Mouse (Mus musculus) CH12F3 (cell line): ENCODE results near the gene AW822073.
"Not testable (repeated sequence)": the region's sequence is repeated elsewhere in the genome, so short reads cannot be mapped to it uniquely, and the experiment has no call there.

Source experiments
- in situ Hi-C: fragments of 300-500 bp; cut with MboI; formaldehyde crosslinking; loops from 2 replicates; pipeline ENCODE4 v1.14.3; 2020; ENCODE audit warnings: low sequenced_read_pairs

The AW822073 gene

DNA sequence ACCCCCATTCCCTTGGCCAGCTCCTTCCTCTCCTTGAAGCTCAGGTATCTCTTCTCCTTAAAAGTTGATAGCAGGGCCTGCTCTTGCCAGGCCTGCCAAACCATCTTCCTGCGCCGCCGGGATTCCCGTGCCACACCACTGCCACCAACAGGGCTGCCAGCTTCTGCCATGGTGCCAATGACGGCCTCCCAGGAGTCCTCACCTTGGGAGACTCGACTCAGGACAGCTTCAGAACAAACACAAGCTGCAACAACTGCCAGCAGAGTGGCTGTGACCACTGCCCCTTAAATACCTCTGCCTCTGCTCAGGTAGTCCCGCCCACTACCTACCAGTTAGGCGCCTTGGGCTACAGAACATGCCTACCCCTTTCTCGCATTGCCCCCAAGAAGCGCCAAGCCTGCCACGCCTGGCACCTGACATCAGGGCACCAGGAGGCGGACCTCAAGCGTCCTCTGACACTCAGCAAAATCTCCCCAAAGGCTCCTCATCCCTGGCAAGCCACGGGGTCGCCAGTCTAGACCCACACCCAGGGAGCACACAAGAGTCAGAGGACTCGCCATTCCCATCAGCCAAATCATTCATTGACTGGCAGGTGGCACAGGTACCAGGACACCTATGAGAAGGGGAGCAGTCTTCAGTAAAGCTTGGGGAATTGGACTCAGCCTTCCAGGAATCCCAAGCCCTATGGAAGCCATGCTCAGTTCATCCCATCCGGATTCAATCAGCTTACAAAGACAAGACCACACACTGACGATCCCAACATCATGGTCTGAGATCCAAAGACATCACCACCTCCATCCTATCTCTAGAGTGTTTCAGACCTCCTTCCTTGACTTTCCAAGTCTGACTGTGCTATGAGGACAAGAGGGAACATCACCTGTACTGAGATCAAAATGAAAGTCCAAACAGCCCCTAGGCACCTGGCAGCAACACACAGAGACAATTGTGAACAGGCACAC, at the start of gene AW822073:
Gene AW822073, minus strand, starts transcription at position 104 of the 959 bp plus-strand sequence.
- in situ Hi-C loops, result not testable (repeated sequence)

- in situ Hi-C loops, result no loop called here
These were observed 33.7 kb upstream of the AW822073 start for GRCm38 (mm10) chr10:58258466-58258865.

- in situ Hi-C loops, result no loop called here
These were observed 31.2 kb upstream of the AW822073 start for GRCm38 (mm10) chr10:58255954-58256353.

GRCm38 (mm10) chr10:58255213-58255892, 30.6 kb upstream of the AW822073 start, which contains the start of gene Gcc2:
Gene Gcc2, plus strand, starts transcription at chr10:58255497.
- in situ Hi-C loops, result no loop called here

DNA sequence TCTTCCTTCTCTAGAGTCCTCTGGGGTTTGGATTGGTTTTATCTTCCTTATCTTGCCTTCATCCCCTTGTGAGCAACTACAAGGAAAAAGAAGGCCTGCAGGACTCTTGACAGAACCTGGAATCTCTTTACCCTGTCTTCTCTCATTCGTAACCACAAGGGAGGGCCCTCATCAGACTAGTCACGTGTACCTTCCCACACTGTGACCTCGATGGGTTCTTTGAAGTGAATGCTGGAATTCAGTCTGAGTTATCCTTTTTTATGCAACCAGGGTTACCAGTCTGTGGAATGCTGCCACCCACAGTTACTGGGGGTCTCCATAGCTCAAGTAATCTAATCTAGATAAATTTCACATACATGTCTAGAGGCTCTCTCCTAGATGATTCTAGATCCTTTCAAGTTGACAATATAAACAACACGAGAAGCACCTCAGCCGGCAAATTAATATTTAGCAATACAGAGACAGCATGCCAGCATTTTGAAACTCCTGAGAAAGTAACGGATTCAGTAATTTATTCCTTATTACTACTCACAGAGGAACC, 30.0 kb upstream of the AW822073 start:
- in situ Hi-C loops, result no loop called here

GRCm38 (mm10) chr10:58249535-58249934, 24.8 kb upstream of the AW822073 start:
- in situ Hi-C loops, result no loop called here

GRCm38 (mm10) chr10:58238984-58239740, 14.4 kb upstream of the AW822073 start:
- in situ Hi-C loops, result not testable (repeated sequence)

- in situ Hi-C loops, result no loop called here
These were observed 11.9 kb upstream of the AW822073 start, which contains the start of gene Gm4981 for GRCm38 (mm10) chr10:58236613-58237012. Gene Gm4981, minus strand, starts transcription at chr10:58236701.

DNA sequence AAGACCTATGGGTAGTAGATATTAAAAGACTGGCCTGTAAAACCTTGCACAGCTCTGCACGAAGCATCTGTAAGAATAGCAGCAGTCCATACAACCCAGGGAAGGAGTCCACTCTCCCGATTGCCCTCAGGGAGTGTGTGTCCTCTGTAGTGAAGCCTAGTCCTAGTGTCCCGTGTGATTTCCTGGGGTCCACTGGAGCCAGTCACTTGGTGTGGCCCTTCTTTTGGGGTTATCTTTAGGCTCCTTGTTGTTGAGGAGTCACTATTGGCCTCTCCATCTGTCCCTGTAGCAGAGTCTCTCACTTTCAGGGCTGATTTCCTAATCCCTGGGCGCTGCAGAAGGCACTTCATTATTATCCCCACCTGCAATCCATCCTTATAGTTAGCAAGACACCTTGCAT, 10.3 kb upstream of the AW822073 start:
- in situ Hi-C loops, result not testable (repeated sequence)

GRCm38 (mm10) chr10:58233740-58234121, 9.0 kb upstream of the AW822073 start:
- in situ Hi-C loops, result not testable (repeated sequence)

- in situ Hi-C loops, result not testable (repeated sequence)
These were observed 8.5 kb upstream of the AW822073 start for GRCm38 (mm10) chr10:58233054-58233739.

- in situ Hi-C loops, result not testable (repeated sequence)
These were observed 7.9 kb upstream of the AW822073 start, which contains the start of gene Duxf3 for GRCm38 (mm10) chr10:58232641-58232969. Gene Duxf3, minus strand, starts transcription at chr10:58232675.

DNA sequence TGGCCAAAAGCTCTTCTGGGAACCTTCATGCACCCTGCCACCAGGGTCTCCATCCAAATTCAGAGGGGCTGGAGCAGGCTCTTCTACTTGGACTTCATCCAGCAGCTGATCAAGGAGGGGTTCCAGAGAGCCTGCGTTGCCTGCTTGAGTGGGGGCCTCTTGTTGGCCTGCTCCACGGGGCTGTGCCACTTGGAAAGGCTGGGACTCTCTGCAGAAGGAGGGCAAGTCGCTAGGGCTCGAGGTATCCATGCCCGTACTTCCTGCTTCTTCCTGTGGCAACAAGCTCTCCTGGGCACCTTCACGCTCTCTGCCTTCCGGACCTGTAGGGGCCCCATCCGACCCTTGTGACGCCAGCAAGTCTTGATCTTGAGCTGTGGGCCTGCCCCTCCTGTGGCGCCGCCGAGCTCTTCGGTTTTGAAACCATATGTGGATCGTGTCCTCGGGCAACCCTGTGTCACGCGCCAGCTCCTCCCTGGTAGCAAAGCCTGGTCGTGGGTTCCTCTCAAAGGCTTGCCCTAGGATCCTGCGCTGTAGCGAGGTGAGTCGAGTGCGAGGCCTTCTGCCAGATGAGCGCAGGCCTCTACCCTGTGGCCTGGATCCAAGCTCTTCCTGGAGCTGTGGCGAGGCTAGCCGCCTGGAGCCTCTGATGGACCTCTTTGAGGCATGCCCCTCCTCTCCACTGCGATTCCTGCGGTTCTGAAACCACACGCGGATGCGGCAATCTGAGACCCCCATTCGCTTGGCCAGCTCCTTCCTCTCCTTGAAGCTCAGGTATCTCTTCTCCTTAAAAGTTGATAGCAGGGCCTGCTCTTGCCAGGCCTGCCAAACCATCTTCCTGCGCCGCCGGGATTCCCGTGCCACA, 7.3 kb upstream of the AW822073 start:
- in situ Hi-C loops, result not testable (repeated sequence)

DNA sequence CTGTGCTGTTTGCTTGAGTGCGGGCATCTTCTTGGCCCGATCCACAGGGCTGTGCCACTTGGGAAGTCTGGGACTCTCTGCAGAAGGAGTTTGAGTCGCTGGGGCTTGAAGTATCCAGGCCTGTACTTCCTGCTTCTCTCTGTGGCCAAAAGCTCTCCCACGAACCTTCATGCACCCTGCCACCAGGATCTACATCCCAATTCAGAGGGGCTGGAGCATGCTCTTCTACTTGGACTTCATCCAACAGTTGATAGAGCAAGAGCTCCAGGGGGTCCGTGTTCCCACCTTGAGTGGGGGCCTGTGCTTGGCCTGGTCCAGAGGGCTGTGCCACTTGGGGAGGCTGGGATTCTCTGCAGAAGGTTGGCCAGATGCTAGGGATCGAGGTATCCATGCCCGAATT, 6.4 kb upstream of the AW822073 start:
- in situ Hi-C loops, result not testable (repeated sequence)

DNA sequence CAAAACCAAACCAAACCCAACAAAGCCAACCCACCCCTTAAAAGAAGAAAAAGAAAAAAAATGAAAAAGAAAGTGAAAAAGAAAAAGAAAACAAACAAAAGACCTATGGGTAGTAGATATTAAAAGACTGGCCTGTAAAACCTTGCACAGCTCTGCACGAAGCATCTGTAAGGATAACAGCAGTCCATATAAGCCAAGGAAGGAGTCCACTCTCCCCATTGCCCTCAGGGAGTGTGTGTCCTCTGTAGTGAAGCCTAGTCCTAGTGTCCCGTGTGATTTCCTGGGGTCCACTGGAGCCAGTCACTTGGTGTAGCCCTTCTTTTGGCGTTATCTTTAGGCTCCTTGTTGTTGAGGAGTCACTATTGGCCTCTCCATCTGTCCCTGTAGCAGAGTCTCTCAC, 5.3 kb upstream of the AW822073 start:
- in situ Hi-C loops, result not testable (repeated sequence)

GRCm38 (mm10) chr10:58227798-58228197, 3.1 kb upstream of the AW822073 start:
- in situ Hi-C loops, result not testable (repeated sequence)

DNA sequence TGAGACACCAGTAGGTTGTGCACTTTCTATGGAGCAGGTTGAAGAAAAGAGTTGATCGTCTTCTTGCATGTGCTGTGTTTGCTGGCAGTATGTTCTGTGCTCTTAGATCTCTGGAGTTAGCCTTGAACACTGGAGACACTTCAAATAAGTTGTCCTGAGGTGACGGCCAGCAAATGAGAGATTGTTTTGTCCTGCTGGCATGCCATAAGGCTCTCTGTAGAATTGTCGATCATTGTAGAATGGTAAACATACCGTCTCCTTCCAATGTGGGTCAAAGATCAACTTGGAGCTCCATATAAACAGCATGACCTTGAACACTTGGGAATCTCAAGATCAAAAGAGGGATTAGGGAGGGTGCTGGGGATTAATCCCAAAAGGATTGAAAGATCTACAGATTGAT, 1.6 kb upstream of the AW822073 start:
- in situ Hi-C loops, result not testable (repeated sequence)

GRCm38 (mm10) chr10:58223972-58224805, 541 bp downstream of the AW822073 start:
- in situ Hi-C loops, result not testable (repeated sequence)
